Mouse (Mus musculus): ENCODE results near the gene Pla2g12a.

Gene Pla2g12a

GRCm38 (mm10) chr3:129878405-129879021 lies at the start of gene Pla2g12a:
Gene Pla2g12a (plus strand): TSS chr3:129878606.
- CTCF ChIA-PET: interaction anchor here in 2 of 4 experiments (0.6 kb wide), 2 partner anchors 16 to 36 kb away, joined by 3 to 6 read pairs; no protein-coding TSS in a partner anchor
- POLR2A ChIA-PET: interaction anchor here in 2 of 4 experiments (0.6 to 1.6 kb wide), 7 partner anchors 11 to 959 kb away, joined by 3 to 10 read pairs (median 3); partner anchors contain the start of gene Ostc (in 1 of the 2)

GRCm38 (mm10) chr3:129830626-129831025 lies 47.8 kb upstream of the Pla2g12a start:
- ChIA-PET CTCF (interaction anchor here in 1 of 4 experiments (0.6 kb wide), 1 partner anchor 1133 kb away, joined by 15 read pairs; no protein-coding TSS in a partner anchor), POLR2A (interaction anchor here in 1 of 4 experiments (0.6 to 1.7 kb wide), 3 partner anchors 13 to 48 kb away, joined by 3 to 4 read pairs (median 3); no protein-coding TSS in a partner anchor)

GRCm38 (mm10) chr3:129831035-129831568 lies 47.3 kb upstream of the Pla2g12a start, which contains the start of gene Gar1:
Gene Gar1 (minus strand): TSS chr3:129831396.
- ChIA-PET POLR2A (interaction anchor here in 2 of 4 experiments (0.6 to 1.7 kb wide), 7 partner anchors 14 to 1105 kb away, joined by 3 to 6 read pairs (median 3); no protein-coding TSS in a partner anchor), CTCF (interaction anchor here in 1 of 4 experiments (0.7 kb wide), 1 partner anchor 518 kb away, joined by 3 read pairs; no protein-coding TSS in a partner anchor)

- ChIA-PET CTCF (interaction anchor here (0.5 to 0.9 kb wide), 4 partner anchors 11 to 242 kb away, joined by 4 to 9 read pairs (median 4); no protein-coding TSS in a partner anchor), POLR2A (interaction anchor here in 1 of 4 experiments (0.5 kb wide), 1 partner anchor 155 kb away, joined by 4 read pairs; no protein-coding TSS in a partner anchor)
These were observed 42.9 kb upstream of the Pla2g12a start, which contains the start of gene Cfi for GRCm38 (mm10) chr3:129835388-129835934. Gene Cfi (plus strand): TSS chr3:129835884.

- ChIA-PET POLR2A (interaction anchor here in 2 of 4 experiments (0.5 to 0.6 kb wide), 2 partner anchors 104 to 155 kb away, joined by 3 to 4 read pairs; no protein-coding TSS in a partner anchor), CTCF (interaction anchor here in 3 of 4 experiments (0.5 to 0.9 kb wide), 5 partner anchors 12 to 241 kb away, joined by 3 to 9 read pairs (median 4); no protein-coding TSS in a partner anchor)
These were observed 42.2 kb upstream of the Pla2g12a start for GRCm38 (mm10) chr3:129836051-129836697.

- ChIA-PET CTCF (no interaction called here), POLR2A (interaction anchor here in 1 of 4 experiments (0.6 kb wide), 1 partner anchor 104 kb away, joined by 3 read pairs; no protein-coding TSS in a partner anchor)
These were observed 41.4 kb upstream of the Pla2g12a start for GRCm38 (mm10) chr3:129836965-129837364.

GRCm38 (mm10) chr3:129838017-129838416 lies 40.4 kb upstream of the Pla2g12a start:
- ChIA-PET POLR2A (interaction anchor here in 2 of 4 experiments (0.6 to 1.2 kb wide), 2 partner anchors 9 to 13 kb away, joined by 3 to 4 read pairs; no protein-coding TSS in a partner anchor), CTCF (interaction anchor here in 1 of 4 experiments (0.6 to 0.7 kb wide), 2 partner anchors 94 to 131 kb away, joined by 4 to 5 read pairs; no protein-coding TSS in a partner anchor)

GRCm38 (mm10) chr3:129845868-129846267 lies 32.5 kb upstream of the Pla2g12a start:
- ChIA-PET CTCF (interaction anchor here in 1 of 4 experiments (0.6 kb wide), 1 partner anchor 339 kb away, joined by 3 read pairs; no protein-coding TSS in a partner anchor), POLR2A (interaction anchor here in 1 of 4 experiments (1.4 kb wide), 2 partner anchors 15 to 23 kb away, joined by 3 to 4 read pairs; partner anchors contain the start of gene Gar1)

- ChIA-PET POLR2A (interaction anchor here in 1 of 4 experiments (1.4 kb wide), 1 partner anchor 24 kb away, joined by 3 read pairs; no protein-coding TSS in a partner anchor), CTCF (interaction anchor here in 1 of 4 experiments (0.7 kb wide), 1 partner anchor 28 kb away, joined by 7 read pairs; no protein-coding TSS in a partner anchor)
These were observed 31.6 kb upstream of the Pla2g12a start for GRCm38 (mm10) chr3:129846846-129847245.

GRCm38 (mm10) chr3:129862592-129862991 lies 15.8 kb upstream of the Pla2g12a start:
- ChIA-PET CTCF (interaction anchor here in 3 of 4 experiments (0.6 to 1.2 kb wide), 3 partner anchors 17 to 40 kb away, joined by 3 to 6 read pairs (median 3); no protein-coding TSS in a partner anchor), POLR2A (interaction anchor here in 1 of 4 experiments (0.8 to 1.3 kb wide), 2 partner anchors 170 to 198 kb away, joined by 3 read pairs; partner anchors contain the start of gene Sec24b)

- ChIA-PET CTCF (interaction anchor here in 3 of 4 experiments (1.0 to 1.5 kb wide), 5 partner anchors 11 to 215 kb away, joined by 3 to 4 read pairs (median 3); partner anchors contain the start of gene Sec24b (in 1 of the 3)), POLR2A (interaction anchor here in 1 of 4 experiments (0.8 kb wide), 1 partner anchor 15 kb away, joined by 3 read pairs; no protein-coding TSS in a partner anchor)
These were observed 14.7 kb upstream of the Pla2g12a start for GRCm38 (mm10) chr3:129863698-129864097.

- POLR2A ChIA-PET: no interaction called here
- CTCF ChIA-PET: no interaction called here
These were observed 1.1 kb upstream of the Pla2g12a start for GRCm38 (mm10) chr3:129877327-129877726.

GRCm38 (mm10) chr3:129879131-129879757 lies 838 bp downstream of the Pla2g12a start:
- ChIA-PET POLR2A (interaction anchor here in 2 of 4 experiments (0.6 to 1.6 kb wide), 10 partner anchors 9 to 850 kb away, joined by 3 to 5 read pairs (median 3); no protein-coding TSS in a partner anchor), CTCF (interaction anchor here in 2 of 4 experiments (0.6 to 1.2 kb wide), 3 partner anchors 17 to 39 kb away, joined by 3 to 6 read pairs (median 3); no protein-coding TSS in a partner anchor)

- ChIA-PET CTCF (interaction anchor here in 1 of 4 experiments (1.2 kb wide), 1 partner anchor 38 kb away, joined by 3 read pairs; no protein-coding TSS in a partner anchor), POLR2A (interaction anchor here in 2 of 4 experiments (0.8 to 1.6 kb wide), 5 partner anchors 8 to 18 kb away, joined by 3 to 5 read pairs (median 3); no protein-coding TSS in a partner anchor)
These were observed 1.5 kb downstream of the Pla2g12a start for GRCm38 (mm10) chr3:129879913-129880312.

- CTCF ChIA-PET: interaction anchor here in 1 of 4 experiments (0.7 kb wide), 1 partner anchor 38 kb away, joined by 3 read pairs; no protein-coding TSS in a partner anchor
- POLR2A ChIA-PET: no interaction called here
These were observed 2.7 kb downstream of the Pla2g12a start for GRCm38 (mm10) chr3:129880925-129881593.

- POLR2A ChIA-PET: no interaction called here
- CTCF ChIA-PET: no interaction called here
These were observed 7.2 kb downstream of the Pla2g12a start for GRCm38 (mm10) chr3:129885577-129885976.
